Mouse (Mus musculus) ES-E14 (cell line): ENCODE measurements around the gene Rab30.

Source experiments
- CHD2 ChIP-seq: IDR thresholded peaks from 2 replicates; pipeline ENCODE4 v1.6.1; 2014; ENCODE audit warnings: mild to moderate bottlenecking, low read depth, low read length, inconsistent platforms
- MAFK ChIP-seq: IDR thresholded peaks from 2 replicates; pipeline ENCODE4 v1.6.1; 2014; ENCODE audit warnings: mild to moderate bottlenecking, low read depth, low read length, inconsistent platforms; ENCODE audit not compliant: insufficient read depth
- ZC3H11A ChIP-seq: IDR thresholded peaks from 2 replicates; pipeline ENCODE4 v1.6.1; 2012; ENCODE audit warnings: low read depth, mild to moderate bottlenecking, inconsistent platforms, low read length, borderline replicate concordance
- ZNF384 ChIP-seq: IDR thresholded peaks from 2 replicates; pipeline ENCODE4 v1.6.1; 2012; ENCODE audit warnings: low read depth, low read length, inconsistent platforms

DNA sequence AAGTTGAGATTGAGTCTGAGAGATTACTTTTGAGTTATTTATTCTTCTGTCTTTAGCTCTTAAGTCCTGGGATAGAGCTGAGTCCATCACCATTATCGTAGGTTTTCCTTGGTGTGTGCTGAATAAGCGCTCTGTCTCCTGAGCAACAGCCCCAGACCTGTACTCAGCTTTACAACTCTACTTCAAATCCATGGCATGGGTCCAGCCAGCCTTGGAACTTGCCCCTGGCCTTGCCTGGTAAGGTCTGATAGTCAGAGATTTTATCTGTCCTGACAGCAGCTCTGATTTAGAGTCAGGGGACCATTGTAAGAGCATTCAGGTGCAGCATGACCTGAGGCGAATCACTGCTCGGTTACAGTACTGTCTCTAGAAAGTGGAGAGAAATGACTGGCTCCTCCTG is 66.1 kb downstream of the Rab30 start:
- TF ChIP-seq ZC3H11A (no peak), MAFK (no peak), ZNF384 (no peak), CHD2 (no peak)
